Mouse (Mus musculus) olfactory bulb, adult 2 months (tissue): Measurements from ENCODE around the gene Smchd1.

Source experiments
- CTCF ChIP-seq: fragments of 200-500 bp; IDR thresholded peaks from 2 replicates; pipeline ENCODE4 v1.5.1; 2012; ENCODE audit warnings: low read depth, mild to moderate bottlenecking, low read length, moderate library complexity; ENCODE audit not compliant: insufficient read depth
- POLR2A ChIP-seq: fragments of 200-500 bp; IDR thresholded peaks from 2 replicates; pipeline ENCODE4 v1.6.1; 2012; ENCODE audit warnings: mild to moderate bottlenecking, low read depth, low read length, moderate library complexity; ENCODE audit not compliant: insufficient read depth

- TF ChIP-seq CTCF (no peak), POLR2A (no peak)
Observed at GRCm38 (mm10) chr17:71380346-71380745, 94.8 kb downstream of the Smchd1 start.
